Mouse (Mus musculus): ENCODE results near the gene Hpcal4.

- no peak for TF ChIP-seq EP300 (IDR thresholded peaks at IDR 0.05; ENCODE audit: insufficient read depth, low read depth, low read length)
- TF ChIP-seq CTCF (IDR thresholded peaks at IDR 0.05; ENCODE audit: low read depth, low read length), result no peak
Measured at GRCm38 (mm10) chr4:123202094-123202420, 19.0 kb downstream of the Hpcal4 start.
